Mouse (Mus musculus): ENCODE data around the gene Myl10.
A peak's percentile ranks its signal among the peaks of the same experiment; 100 is the strongest.
"Not testable (repeated sequence)": the region's sequence is repeated elsewhere in the genome, so short reads cannot be mapped to it uniquely, and the experiment has no call there.

Myl10 gene

GRCm38 (mm10) chr5:136705532-136705931 lies 12.6 kb downstream of the Myl10 start:
- no peak for DNase-seq (ENCODE audit: low read depth)

DNA sequence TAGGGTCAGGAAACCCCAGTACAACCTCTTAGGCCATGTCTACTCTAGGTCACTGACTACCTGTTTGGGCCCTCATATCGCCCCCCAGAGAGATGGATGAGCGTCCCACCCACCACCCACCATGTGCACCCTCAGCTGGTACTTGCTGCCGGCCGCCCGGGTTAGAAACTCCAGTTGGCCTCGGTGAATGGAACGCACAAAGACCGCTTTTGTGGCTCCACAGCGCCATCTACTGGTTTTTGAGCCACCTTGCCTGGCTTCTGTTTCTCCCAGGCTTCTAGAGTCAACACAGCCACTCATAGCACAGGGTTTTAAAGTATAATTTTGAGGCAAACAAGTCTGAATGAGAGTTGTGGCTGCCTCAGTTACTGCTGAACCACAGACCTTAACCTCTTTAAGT lies 13.9 kb downstream of the Myl10 start:
- peak; percentile 8 for DNase-seq (ENCODE audit: low read depth)

DNA sequence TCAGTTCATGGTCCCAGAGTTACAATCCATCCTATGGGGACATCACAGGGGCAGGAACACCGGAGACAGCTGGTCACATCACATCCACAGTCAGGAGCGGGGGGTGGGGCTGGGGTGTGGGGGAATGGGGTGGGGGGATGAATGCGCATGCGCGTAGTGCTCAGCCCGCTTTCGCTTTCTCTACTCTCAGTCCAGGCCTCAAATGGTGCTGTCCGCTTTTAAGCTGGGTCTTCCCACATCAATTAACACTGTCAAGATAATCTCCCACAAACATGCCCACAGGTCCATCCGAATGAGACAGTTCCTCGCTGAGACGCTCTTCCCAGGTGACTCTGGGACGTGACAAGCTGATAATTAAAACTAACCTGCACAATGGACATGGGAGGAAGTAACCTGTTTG lies 15.2 kb downstream of the Myl10 start:
- no peak for DNase-seq (ENCODE audit: low read depth)

- DNase-seq (ENCODE audit: low read depth) = no peak
Measured at GRCm38 (mm10) chr5:136710742-136711141, 17.8 kb downstream of the Myl10 start.

DNA sequence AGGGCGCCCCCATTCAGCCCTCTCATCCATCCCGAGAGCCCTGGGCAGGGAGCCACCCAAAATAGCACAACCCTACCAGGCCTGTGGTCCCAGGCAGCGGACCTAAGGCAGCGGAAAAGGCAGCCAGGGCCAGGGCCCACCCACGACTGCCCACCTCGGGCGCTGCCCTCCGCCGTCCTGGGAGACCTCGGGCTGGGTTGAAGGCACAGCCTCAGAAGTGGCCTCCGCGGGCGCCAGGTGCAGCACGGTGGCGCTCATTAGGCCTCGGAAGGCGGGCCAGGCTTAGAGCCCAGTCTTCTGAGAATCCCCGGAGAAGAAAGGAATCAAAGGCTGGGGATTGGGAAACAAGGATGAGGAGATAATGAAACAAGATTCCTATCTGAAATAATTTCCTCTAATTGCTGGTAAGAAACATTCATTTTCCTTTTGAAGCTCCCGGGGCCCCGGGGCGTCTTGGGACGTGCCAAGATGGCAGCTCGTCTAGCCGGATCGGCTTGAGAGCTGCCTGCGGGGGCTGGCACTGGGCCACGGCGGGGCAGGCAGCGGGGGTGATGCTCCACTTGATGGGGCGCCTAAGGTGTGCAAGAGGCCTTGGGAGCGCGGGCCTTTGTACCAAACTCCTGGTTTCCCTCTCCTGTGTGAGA lies 21.4 kb downstream of the Myl10 start:
- no peak for DNase-seq (ENCODE audit: low read depth)

- DNase-seq (ENCODE audit: low read depth) = no peak
Measured at GRCm38 (mm10) chr5:136714879-136715278, 21.9 kb downstream of the Myl10 start.

DNA sequence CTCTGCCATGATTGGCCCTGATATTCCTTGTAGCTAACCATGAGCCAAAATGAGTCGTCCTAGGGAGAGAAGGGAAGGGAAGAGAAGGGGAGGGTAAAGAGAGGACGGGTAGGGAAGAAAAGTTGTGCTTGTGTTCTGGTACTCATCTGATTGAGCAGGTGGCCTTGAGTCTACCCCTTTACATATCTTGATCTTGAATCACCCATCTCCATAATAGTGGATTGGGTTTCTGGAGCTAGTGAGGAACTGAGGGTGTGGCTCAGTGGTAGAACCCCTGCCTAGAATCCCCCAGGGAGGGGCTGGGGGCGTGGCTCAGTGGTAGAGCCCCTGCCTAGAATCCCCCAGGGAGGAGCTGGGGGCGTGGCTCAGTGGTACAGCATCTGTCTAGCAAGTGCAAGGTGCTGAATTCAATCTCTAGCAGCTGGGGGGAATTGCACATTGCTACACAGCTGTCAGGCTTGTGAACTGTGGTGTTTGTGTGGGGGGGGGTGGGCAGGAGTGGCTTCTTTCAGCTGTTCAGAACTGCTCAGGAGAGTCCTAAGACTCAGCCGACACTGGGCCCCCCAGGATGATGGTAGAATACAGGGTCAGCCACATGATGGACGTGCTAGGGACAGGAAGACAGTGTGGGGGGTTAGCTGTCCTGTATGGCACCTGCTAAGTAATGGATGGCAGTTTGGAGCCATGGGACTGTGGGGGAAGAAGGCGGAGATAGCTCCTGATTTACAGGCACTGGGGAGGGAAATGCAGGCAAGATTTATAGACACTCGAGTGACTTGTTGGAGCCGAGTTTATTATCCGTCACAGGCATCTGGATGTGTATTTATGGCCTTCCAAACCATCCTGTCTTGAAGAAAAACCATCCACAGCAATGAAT lies 24.0 kb downstream of the Myl10 start:
- DNase-seq (ENCODE audit: low read depth) = no peak

DNA sequence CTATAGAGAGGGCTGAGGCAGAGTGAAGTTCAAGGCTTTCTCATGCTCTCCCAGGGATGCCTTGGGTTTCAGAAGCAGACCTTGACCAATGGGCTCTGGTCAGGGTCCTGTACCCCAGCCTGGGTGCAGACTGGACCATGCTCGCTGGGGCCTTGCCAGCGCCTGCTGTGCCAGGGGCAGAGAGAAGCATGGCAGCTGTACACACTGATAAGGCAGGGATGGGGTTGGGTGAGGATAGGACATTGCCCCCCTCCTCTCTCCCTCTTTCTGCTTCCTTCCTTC lies 24.6 kb downstream of the Myl10 start:
- DNase-seq (ENCODE audit: low read depth) = no peak

- no peak for DNase-seq (ENCODE audit: low read depth)
Measured at GRCm38 (mm10) chr5:136718656-136719055, 25.7 kb downstream of the Myl10 start.

- no peak for DNase-seq (ENCODE audit: low read depth)
Measured at GRCm38 (mm10) chr5:136721596-136721995, 28.6 kb downstream of the Myl10 start.

DNA sequence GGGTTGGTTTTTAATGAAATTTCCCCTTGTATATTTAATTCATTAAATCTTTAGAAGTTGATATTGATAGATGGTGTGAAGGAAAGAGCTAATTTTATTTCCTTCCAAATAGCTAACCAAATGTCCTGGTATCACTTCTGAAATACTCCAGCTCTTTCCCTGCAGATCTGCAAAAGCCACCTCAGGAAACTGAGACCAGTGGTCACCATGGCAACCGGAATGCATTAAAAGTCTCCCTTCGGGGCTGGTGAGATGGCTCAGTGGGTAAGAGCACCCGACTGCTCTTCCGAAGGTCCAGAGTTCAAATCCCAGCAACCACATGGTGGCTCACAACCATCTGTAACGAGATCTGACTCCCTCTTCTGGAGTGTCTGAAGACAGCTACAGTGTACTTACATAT lies 33.3 kb downstream of the Myl10 start:
- DNase-seq (ENCODE audit: low read depth) = not testable (repeated sequence)

DNA sequence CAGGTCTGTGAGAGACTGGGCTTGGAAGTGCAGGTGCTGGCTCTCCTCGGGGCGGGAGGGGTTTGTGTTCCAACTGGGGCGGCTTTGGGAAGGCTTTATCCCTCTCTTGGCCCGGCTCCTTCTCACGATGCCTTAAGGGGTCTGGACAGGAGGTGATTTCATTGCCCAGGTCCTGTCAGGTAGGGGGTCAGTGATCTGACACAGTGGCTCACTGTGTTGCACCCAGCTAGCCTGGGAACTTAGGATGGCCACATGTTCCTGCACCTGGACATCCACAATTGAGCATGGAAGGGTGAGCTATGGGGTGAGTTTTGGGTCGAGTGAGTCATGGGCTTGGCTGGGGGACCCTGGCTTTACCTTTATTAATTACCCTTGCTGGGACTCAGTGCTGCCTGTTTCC lies 46.0 kb downstream of the Myl10 start:
- DNase-seq (ENCODE audit: low read depth) = no peak

DNA sequence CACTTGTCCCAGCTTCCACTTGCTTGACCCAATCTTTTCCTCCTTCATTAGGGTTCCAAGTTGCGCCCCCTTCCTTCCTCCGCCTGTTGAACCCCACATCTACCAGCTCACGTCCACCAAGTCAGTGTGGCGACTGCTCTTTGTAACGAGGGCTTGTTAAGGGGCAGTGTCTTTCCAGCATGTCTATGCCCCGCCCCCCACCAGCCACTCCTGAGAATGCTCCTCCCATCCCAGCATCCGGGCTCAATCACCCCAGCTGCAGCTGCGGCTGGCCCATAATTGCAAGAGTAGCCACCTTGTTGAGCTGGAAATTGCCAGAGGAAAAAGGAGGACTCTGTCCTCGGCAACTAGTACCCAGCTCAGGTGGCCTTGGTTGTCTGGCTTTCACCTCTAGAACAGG lies 53.6 kb downstream of the Myl10 start:
- no peak for DNase-seq (ENCODE audit: low read depth)
